Mouse (Mus musculus) neural tube, embryonic 13.5 days (tissue): ENCODE measurements around the gene Trmt112. TPM values are rescaled to one million over a fixed set of nuclear protein-coding genes. Genes with fewer than 3 reads are reported as not detected.

Experiments
- microRNA-seq: library from miRNA; unstranded; fragments of <30 nt; microRNA quantifications from one replicate; pipeline ENCODE4, GENCODE M21; 2016
- polyA plus RNA-seq: library from polyadenylated mRNA; unstranded; fragments of >200 nt; fragmentation: Nextera tagmentation; extraction: Ambion mirVana; gene quantifications from 2 replicates; pipeline ENCODE4 v1.2.1, GENCODE M21; 2015

Gene Trmt112
- polyA plus RNA-seq, 1 experiment from 2014 or later, result 117 TPM

Small RNA genes within 50 kb of the gene (microRNA-seq; reads per million reads assigned to microRNA genes)
- gene Mir6990, result 1.3 reads per million

Other genes with a start within 250 kb of the Trmt112 start
- gene Rps6ka4, start 69.1 kb upstream of the Trmt112 start, polyA plus RNA-seq, result 8.4 and 9.8 TPM in 2 replicates
- gene Ccdc88b, start 51.5 kb upstream of the Trmt112 start, polyA plus RNA-seq, result 0.54 and 1.3 TPM in 2 replicates
- gene Prdx5, start 408 bp downstream of the Trmt112 start, polyA plus RNA-seq, result 294 and 302 TPM in 2 replicates
- 15.5 and 16.9 TPM in 2 replicates for gene Esrra, start 12.1 kb downstream of the Trmt112 start, polyA plus RNA-seq
- 3.0 and 7.9 TPM in 2 replicates for gene Catsperz, start 15.7 kb downstream of the Trmt112 start, polyA plus RNA-seq
- 3.4 and 5.2 TPM in 2 replicates for gene Kcnk4, start 24.8 kb downstream of the Trmt112 start, polyA plus RNA-seq
- gene Bad, start 32.2 kb downstream of the Trmt112 start, polyA plus RNA-seq, result 90.4 and 95.1 TPM in 2 replicates
- gene Gpr137, start 32.8 kb downstream of the Trmt112 start, polyA plus RNA-seq, result 50.6 and 57.0 TPM in 2 replicates
- gene Ppp1r14b, start 65.3 kb downstream of the Trmt112 start, polyA plus RNA-seq, result 191 and 211 TPM in 2 replicates
- gene Plcb3, start 66.8 kb downstream of the Trmt112 start, polyA plus RNA-seq, result 23.8 and 27.3 TPM in 2 replicates
- 104 and 120 TPM in 2 replicates for gene Fkbp2, start 70.8 kb downstream of the Trmt112 start, polyA plus RNA-seq
- gene Vegfb, start 78.0 kb downstream of the Trmt112 start, polyA plus RNA-seq, result 37.2 and 39.3 TPM in 2 replicates
- 21.5 and 23.0 TPM in 2 replicates for gene Dnajc4, start 82.9 kb downstream of the Trmt112 start, polyA plus RNA-seq
- 22.6 and 25.8 TPM in 2 replicates for gene Nudt22, start 86.4 kb downstream of the Trmt112 start, polyA plus RNA-seq
- 14.9 and 18.2 TPM in 2 replicates for gene Trpt1, start 86.4 kb downstream of the Trmt112 start, polyA plus RNA-seq
- gene Fermt3, start 109.8 kb downstream of the Trmt112 start, polyA plus RNA-seq, result 4.4 and 4.9 TPM in 2 replicates
- 244 and 248 TPM in 2 replicates for gene Stip1, start 130.3 kb downstream of the Trmt112 start, polyA plus RNA-seq
- gene Macrod1, start 147.1 kb downstream of the Trmt112 start, polyA plus RNA-seq, result 4.4 and 5.2 TPM in 2 replicates
- gene Flrt1, start 196.0 kb downstream of the Trmt112 start, polyA plus RNA-seq, result 9.6 and 10.9 TPM in 2 replicates